Mouse (Mus musculus) ES-Bruce4 (cell line): ENCODE data around the gene Lix1l.

Experiments used
- CTCF ChIP-seq: IDR thresholded peaks from one replicate; pipeline ENCODE4 v1.8.1; 2011; ENCODE audit warnings: low read depth, low read length
- EP300 ChIP-seq: IDR thresholded peaks from 2 replicates; pipeline ENCODE4 v1.6.1; 2011; ENCODE audit warnings: low read depth, low read length; ENCODE audit not compliant: insufficient read depth
- POLR2A ChIP-seq: IDR thresholded peaks from one replicate; pipeline ENCODE4 v1.8.1; 2011; ENCODE audit warnings: low read length; ENCODE audit not compliant: insufficient read depth

DNA sequence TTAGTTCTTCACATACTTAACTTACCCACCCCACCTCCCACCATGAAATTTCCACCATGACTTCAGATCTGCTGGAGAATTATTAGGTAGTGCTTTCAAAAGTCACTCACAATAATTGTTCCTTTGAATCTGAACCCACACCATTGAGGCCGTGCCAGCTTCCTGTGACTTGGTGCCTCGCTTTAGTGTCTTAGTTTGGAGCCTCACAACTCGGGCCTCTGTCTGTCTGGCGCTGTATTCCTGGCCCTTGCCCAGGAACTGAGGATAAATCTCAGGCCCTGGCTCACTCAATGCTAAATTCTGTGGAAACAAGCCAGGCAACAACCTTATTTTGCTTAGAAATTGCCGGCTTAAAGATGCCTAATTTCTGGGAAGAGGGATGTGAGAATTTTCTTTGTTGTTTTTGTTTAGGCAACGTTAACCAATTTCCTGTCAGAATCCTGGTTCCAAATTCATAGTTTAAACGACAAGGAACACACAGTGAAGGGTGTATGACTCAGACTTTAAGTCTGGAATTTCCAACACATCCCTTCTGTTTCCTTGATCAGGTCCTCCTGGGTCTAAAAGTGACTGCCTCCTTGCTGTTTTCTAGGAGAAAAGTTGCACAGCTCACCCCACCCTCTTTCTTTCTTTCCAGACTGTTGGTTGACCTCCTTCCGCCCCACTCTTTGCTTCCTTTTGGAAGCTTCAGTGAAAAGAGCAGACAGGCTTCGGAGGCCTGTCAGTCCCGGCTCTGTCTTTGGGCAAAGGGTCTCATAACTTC lies 1.2 kb downstream of the Lix1l start:
- TF ChIP-seq CTCF (no peak), POLR2A (no peak), EP300 (no peak)
